15 mouse cellular contexts compared by ENCODE assay signal in genomic region chr3:40518240-40518639, GRCm38 (mm10).
"Had no signal": no experiment of that assay in that cellular context is flagged by ENCODE, and none has a peak within 500 bp of the region (broad histone marks: within the 10 kb centered on the region; RNA-seq: fewer than 3 reads in every experiment).

No protein-coding gene starts in this region.

- ATAC-seq: inflammation-experienced regulatory T-cells, adult 6 months; intestine, embryonic 15.5 days; intestine, postnatal 0 days had no signal

- DNase-seq: gastrocnemius, postnatal 14 days; heart, adult 2 months; heart, postnatal 14 days; heart, postnatal 36 days; kidney, adult 18-20 months; kidney, adult 8-10 months; kidney, postnatal 10 days; kidney, postnatal 25 days; layer of hippocampus, adult 9-11 months; layer of hippocampus, postnatal 36 days; liver; liver, embryonic 13.5 days had no signal
